Mouse (Mus musculus) brown adipose tissue, adult 24 weeks (tissue): Measurements from ENCODE around the gene Dbt. TPM values are rescaled to one million over a fixed set of nuclear protein-coding genes. Genes with fewer than 3 reads are reported as not detected.
"Not testable (repeated sequence)": the region's sequence is repeated elsewhere in the genome, so short reads cannot be mapped to it uniquely, and the experiment has no call there.

ENCODE experiments used
- H3K27ac ChIP-seq: fragments of 200-500 bp; replicated peaks from 2 replicates; pipeline ENCODE4 v1.5.1; 2012; ENCODE audit warnings: low read depth, mild to moderate bottlenecking, low read length
- H3K4me1 ChIP-seq: fragments of 200-500 bp; 2 replicates; pipeline ENCODE4 v1.6.1; 2012; ENCODE audit warnings: low read length, mixed read lengths; ENCODE audit not compliant: control insufficient read depth, insufficient read depth, insufficient read length
- H3K4me3 ChIP-seq: fragments of 200-500 bp; 2 replicates; pipeline ENCODE4 v1.5.1; 2012; ENCODE audit warnings: low read depth, mild to moderate bottlenecking, low read length, moderate library complexity; ENCODE audit not compliant: insufficient read depth
- polyA plus RNA-seq: library from polyadenylated mRNA; stranded (reverse); fragments of >200 nt; gene quantifications from 2 replicates; pipeline ENCODE4 v1.2.4, GENCODE M21; 2012; ENCODE audit not compliant: missing spikeins, insufficient read depth, insufficient read length

Dbt gene
- polyA plus RNA-seq, 1 experiment, result 150 TPM

DNA sequence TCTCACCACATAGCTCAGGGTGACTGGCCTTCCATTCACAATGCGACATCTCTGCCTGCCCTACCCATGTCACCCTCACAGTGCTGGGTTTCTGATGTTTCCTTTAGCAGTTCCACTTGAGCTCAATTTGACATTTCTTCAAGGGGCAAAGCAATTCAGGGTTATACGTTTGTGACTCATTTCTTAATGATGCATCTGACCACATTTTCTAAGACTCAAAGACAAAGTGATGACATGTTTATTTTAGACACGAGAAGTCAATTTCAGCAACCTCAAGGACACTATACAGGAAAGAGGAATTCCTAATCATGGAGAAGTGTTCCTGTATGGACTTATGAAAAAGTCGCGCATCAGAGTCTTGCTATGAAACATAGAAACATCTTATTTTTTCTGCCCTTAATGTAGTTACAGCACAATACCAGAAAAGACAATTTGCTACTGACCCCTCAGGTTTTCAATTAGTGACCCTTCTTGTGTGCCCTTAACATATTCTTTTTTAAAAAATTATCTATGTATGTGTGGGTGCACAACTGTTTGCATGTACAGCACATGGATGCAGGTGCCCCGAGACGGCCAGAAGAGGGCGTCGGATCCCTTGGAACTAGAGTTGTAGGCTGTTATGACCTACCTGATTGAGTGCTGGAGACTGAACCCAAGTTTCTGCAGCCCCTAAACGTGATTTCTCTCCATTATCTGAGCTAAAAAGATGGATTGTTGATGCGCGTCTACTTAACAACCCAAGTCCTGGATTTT is 543 bp upstream of the Dbt start:
- Histone ChIP-seq H3K4me3 (peak overlapping the region; percentile 92), H3K4me1 (peaks cover 5% of the 10 kb centered on the region; the same call in 1 of the 2 replicates), H3K27ac (no peak overlapping the region)

DNA sequence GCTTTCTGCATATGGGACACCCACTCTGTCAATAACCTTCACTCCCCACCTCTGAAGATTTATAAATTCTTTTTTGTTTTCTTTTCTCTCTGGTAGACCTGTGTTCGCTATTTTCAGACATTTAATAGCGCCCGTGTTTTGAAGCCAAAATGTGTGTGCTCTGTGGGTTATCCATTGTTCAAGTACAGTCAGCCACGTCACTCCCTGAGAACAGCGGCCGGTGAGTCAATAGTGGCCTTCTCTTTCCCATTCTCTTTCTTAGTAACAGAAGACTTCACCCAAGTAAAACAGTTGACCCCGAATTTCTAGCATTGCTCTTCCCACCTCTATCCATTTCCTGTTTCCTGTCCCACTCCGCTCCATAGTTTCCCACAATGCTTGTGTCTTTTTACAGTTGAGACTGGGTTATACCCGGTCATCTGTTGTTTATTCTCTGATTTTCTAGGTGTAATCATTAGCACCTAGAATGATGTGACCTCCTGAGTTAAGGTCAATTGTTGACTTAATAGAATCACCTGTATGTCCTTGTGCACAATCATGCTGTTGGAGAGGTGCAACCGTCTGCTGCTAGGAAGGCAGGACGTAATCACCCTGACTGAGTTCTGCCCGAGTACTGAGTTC is 7.4 kb downstream of the Dbt start:
- H3K27ac ChIP-seq, result no peak overlapping the region
- H3K4me3 ChIP-seq, result no peak overlapping the region
- no peaks in the 10 kb centered on the region; the same call in 1 of the 2 replicates for H3K4me1 ChIP-seq

DNA sequence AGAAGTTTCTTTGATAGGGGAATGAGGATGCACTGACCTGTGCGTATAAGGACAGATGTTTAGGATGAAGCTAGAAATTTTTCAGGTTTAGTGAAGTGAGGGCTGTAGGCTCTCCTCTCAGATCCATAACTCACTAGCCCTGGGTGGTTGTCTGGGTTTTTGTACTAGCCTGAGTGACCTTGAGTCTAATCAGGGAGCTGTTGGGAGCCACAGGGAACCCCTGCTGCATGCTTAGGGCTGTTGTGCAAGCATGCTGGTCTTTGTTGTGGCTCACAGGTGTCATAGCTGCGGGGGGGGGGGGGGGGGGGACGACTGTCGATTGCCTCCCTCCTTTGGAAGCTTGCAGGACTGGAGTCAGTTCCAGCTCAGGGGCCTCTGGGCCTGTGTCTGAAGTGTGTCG is 16.9 kb downstream of the Dbt start:
- Histone ChIP-seq H3K4me3 (no peak overlapping the region), H3K4me1 (no peaks in the 10 kb centered on the region; the same call in 1 of the 2 replicates), H3K27ac (no peak overlapping the region)

DNA sequence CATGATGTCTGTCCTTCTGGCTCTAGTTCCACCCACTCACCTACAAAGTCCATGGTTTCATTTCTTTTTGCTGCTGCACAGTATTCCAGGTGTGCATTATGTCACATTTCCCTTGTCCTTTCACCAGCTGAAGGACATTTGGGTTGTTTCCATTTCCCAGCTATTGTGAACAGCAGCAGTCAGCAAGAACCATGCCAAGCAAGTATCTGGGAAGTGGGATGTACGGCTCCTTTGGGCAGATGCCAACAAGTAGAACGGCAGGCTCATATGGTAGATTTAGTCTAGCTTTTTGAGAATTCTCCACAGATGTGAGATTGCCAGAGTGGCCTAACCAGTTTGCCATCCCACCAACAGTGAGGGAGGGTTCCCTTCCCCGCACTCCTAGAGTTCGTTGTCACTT is 18.0 kb downstream of the Dbt start:
- H3K4me1 ChIP-seq, result no peaks in the 10 kb centered on the region; the same call in 1 of the 2 replicates
- no peak overlapping the region for H3K27ac ChIP-seq

DNA sequence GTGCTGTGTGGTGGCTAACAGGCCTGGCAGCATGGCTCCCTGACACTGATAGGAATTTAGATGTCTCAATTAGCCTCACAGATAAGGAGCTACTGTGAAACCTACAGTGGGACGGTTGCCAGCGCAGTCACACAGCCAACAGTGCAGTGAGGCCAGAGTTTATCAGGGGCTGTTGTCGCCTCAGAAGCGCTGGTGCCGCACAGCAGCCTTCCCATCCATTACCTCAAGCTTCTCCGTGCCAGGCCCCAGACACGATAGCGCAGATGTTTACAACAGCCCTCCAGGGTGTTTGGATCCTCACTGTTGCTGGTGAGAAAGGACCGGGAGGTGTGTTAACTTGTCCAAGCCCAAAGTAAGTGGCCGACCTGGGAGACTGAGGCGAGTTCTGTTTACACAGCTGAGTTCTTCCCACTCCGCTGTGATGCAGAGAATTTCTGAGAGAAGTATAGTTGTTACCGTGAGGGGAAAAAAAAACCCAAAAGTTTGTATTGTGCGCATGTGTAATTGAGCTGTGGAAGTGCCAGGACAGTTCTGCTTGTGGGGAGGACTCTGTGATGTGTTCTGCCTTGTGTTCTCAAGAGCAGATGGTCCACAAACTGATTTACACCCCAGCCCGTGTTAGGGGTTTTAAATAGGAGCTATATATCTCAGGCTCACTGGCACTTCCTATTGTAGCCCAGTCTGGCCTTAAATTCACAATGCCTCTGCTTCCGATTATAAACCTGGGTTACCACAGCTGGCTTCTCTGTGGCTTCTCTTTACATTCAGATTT is 23.7 kb downstream of the Dbt start:
- H3K4me1 ChIP-seq, result no peaks in the 10 kb centered on the region
- H3K4me3 ChIP-seq, result no peak overlapping the region
- H3K27ac ChIP-seq, result no peak overlapping the region

More for the DNA sequence above, 18.0 kb downstream of the Dbt start:
- H3K4me3 ChIP-seq, result no peak overlapping the region

DNA sequence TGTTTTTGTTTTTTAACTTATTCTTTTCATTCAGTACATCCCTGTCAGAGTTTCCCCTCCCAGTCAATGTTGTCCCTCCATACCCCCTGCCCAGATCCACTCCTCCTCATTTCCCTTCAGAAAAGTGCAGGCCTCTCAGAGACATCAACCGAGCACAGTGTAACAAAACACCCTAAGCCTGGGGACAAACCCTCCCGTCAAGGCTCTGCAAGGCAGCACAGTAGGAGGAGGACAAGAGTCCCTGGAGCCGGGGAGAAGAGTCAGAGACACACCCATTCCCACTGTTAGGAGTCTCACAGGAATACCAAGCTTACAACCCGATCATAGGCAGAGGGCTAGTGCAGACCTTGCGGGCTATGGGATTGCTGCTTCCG is 24.3 kb downstream of the Dbt start:
- Histone ChIP-seq H3K4me1 (no peaks in the 10 kb centered on the region), H3K27ac (no peak overlapping the region), H3K4me3 (no peak overlapping the region)

DNA sequence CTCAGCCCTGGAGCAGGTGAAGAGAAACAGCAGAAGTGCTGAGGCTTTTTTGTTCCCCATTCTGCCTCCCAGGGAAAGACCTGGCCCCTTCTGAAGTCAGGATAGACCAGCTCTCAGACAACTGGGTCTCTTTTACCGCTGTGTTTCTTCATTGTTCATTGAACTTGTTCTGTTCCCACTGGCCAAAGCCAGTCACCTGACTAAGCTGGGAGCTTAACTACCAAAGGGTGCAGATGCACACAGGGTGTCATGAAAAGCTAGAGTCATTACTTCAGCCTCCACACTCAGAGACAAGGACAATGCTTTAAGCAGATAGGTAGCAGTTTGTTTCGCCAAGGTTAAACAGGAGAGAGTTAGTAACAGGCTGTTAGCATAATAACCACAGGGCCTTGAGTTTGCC is 29.2 kb downstream of the Dbt start:
- Histone ChIP-seq H3K27ac (no peak overlapping the region), H3K4me3 (no peak overlapping the region), H3K4me1 (no peaks in the 10 kb centered on the region)

DNA sequence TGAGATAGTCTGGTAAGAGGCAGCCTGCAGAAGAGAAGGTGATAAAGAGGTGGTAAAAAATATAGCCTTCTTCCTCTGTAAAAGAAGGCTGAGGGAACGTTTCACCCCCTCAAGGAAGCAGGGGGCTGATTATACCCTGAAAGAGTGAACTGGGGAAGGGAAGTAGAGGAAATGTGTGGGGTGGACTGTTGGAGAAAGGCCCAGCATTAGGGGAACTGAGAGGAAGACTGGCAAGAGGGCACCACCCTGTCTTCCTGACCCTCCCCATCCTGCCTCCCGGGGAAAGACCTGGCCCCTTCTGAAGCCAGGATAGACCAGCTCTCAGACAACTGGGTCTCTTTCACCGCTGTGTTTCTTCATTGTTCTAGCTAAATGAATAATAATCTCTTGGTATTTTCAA is 29.7 kb downstream of the Dbt start:
- no peak overlapping the region for H3K4me3 ChIP-seq
- no peak overlapping the region for H3K27ac ChIP-seq
- H3K4me1 ChIP-seq, result no peaks in the 10 kb centered on the region

DNA sequence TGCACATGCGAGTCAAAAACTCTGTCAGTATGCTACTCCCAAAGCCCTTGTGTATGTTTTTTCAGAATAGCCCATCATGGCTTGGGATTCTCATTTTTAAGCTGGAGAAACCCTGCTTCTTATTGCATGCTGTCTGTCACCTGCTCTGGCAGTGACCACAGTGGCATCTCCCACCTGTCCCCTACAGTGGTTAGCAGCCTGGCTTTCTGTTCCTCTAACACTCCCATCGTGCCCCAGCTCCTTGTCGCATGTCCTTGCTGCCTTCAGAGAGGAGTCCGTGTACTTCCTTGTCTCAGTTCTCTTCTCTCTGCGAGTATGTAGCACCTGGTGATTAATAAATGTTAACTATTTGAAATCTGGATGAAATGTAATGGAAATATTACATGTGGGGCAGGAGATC is 34.6 kb downstream of the Dbt start:
- Histone ChIP-seq H3K27ac (no peak overlapping the region), H3K4me3 (no peak overlapping the region), H3K4me1 (no peaks in the 10 kb centered on the region)

DNA sequence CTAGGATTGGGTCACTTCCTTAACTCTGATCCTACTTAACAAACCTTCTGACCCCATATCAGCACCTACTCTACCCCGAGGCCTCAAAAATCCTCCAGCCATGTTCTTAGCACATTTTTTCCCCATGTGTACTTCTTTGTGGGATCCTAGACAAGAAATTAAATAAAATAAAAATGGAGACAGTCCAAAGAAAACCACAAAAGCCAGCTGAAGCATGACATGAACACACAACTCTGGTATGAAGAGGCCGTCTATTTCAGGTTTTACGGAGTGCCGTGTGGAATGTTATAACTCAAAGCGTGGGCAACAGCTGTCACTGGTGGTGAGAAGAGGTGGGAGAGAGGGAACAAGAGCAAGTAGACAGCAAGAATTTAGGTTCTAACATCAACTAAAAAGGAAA is 38.5 kb downstream of the Dbt start:
- Histone ChIP-seq H3K27ac (no peak overlapping the region), H3K4me3 (no peak overlapping the region)

DNA sequence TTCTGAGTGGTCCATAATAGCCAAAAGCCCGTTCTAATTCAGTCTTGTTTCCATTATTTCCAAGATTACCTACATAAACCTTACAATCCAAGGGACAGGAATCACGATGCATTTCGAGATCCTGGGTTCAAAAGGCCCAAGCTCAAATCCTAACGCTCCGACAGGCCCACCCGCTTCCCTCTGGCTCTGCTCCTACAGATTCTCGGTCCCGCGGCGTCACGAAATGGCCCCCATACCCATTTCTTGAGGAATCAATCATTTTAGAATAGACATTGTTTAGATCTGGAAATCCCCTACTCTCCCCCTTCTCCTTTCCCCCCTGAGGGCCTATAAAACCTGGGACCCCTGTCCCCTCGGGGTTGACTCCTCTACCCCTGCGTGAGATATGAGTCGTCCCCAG is 48.4 kb downstream of the Dbt start:
- not testable (repeated sequence) for H3K4me1 ChIP-seq, H3K27ac ChIP-seq, H3K4me3 ChIP-seq

More for the DNA sequence above, 38.5 kb downstream of the Dbt start:
- no peaks in the 10 kb centered on the region for H3K4me1 ChIP-seq

DNA sequence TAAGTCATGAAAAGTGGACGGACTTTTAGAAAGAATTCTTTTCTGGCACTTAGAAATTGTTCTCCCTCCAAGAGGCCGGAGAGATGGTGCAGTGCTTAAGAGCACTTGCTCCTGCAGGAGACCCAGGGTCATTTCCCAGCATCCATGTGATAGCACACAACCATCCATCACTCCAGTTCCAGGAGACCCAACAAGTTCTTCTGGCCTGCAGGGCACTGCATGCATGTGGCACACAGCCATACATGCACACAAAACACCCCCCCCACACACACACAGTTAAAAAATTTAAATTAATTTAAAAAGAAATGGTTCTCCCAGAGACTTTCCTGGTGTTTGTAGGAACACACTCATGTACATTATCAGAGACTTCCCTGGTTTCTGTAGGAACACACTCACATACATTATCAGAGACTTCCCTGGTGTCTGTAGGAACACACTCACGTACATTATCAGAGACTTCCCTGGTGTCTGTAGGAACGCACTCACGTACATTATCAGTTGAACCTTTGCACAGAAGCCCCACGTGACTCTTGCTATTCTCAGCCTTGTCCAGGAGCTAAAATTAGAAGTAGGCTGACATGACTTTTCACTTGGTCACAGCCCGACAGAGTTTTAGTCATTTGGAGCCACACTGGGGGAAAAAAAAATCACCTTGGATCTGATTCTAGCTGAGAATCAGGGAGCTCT is 49.7 kb downstream of the Dbt start, which contains the start of gene Lrrc39:
Lrrc39 (plus strand) TSS at position 566 of the 687 bp plus-strand sequence.
- Histone ChIP-seq H3K4me1 (peaks cover 9% of the 10 kb centered on the region), H3K27ac (peak within 1 kb of the TSS; percentile 98), H3K4me3 (peak within 1 kb of the TSS; percentile 57)

DNA sequence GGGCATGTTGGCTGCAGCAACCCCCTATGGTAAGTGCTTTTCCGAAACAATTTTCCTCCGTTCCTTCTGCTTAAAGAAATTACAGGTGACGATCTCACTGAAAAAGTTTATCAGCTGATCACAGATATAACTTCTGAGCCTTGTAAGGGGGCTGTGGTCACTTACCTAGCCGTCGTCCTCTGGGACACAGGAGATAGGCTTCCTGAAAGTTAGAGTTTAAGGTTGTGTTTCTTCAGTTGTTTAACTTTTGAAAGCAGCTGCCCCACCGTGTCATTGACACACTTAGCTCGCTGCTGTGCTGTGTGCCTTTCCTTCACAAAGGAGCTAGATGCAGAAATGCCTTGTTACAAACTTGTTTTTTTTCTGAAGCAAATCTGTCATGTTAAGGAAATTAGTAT is 50.2 kb downstream of the Dbt start:
- Histone ChIP-seq H3K27ac (peak overlapping the region; percentile 98), H3K4me3 (peak overlapping the region; percentile 57)

DNA sequence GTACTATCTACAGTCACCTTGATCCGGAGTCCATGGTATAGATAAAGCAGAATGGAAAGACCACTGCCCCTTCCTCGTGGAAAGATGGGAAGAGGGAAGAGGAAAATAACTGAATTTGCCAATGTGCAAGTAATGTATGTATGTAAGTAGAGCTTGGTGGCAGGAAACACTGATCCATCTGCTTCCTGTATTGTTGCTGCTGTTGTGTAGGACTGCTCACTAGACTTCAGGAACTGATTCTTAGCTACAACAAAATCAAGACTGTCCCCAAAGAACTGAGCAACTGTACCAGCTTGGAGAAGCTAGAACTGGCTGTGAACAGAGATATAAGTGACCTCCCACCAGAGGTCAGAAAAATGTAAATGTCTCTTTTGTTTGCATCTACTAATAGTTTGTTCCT is 57.8 kb downstream of the Dbt start:
- H3K4me1 ChIP-seq, result no peaks in the 10 kb centered on the region
- no peak overlapping the region for H3K27ac ChIP-seq

More for the DNA sequence above, 50.2 kb downstream of the Dbt start:
- H3K4me1 ChIP-seq, result peaks cover 9% of the 10 kb centered on the region

DNA sequence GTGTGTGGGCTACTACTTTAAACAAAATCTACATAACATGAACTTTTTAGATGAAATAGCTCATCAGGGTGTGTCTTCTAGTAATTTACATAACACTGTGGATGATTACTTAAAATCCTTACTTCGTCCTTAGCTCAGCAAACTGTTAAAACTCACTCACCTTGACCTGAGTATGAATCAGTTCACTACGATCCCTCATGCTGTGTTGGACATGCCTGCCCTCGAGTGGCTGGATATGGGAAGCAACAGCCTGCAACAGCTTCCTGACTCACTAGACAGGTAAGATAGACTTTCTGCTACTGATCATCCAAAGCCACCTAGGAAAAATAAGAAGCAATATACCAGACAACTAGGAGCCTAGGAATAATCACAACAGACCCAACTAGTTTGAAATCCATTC is 64.4 kb downstream of the Dbt start:
- Histone ChIP-seq H3K4me1 (no peaks in the 10 kb centered on the region), H3K27ac (no peak overlapping the region)

More for the DNA sequence above, 57.8 kb downstream of the Dbt start:
- no peak overlapping the region for H3K4me3 ChIP-seq

More for the DNA sequence above, 64.4 kb downstream of the Dbt start:
- H3K4me3 ChIP-seq, result no peak overlapping the region
